Mouse (Mus musculus) MEL (cell line): ENCODE measurements around the gene Psd.

Experiments
- CTCF ChIP-seq, 3 experiments: IDR thresholded peaks in 2 of 3; conservative IDR thresholded peaks in 1 of 3; 2 replicates each; pipeline ENCODE4 v1.5.1; 2011 to 2012; ENCODE audit warnings: low read length in 3 of 3, low read depth in 2 of 3, mild to moderate bottlenecking in 2 of 3, improper control_type of control experiment in 1 of 3, inconsistent platforms in 1 of 3, mixed read lengths in 1 of 3, moderate library complexity in 1 of 3; ENCODE audit not compliant: control insufficient read depth in 1 of 3, insufficient read depth in 1 of 3, poor library complexity in 1 of 3, severe bottlenecking in 1 of 3
- E2F4 ChIP-seq: IDR thresholded peaks from 2 replicates; pipeline ENCODE4 v1.6.1; 2011; ENCODE audit warnings: low read depth, low read length, improper control_type of control experiment, borderline replicate concordance
- MAFK ChIP-seq: IDR thresholded peaks from 2 replicates; pipeline ENCODE4 v1.6.1; 2011; ENCODE audit warnings: low read depth, mild to moderate bottlenecking, low read length, improper control_type of control experiment, borderline replicate concordance
- NRF1 ChIP-seq: IDR thresholded peaks from 2 replicates; pipeline ENCODE4 v1.6.1; 2014; ENCODE audit warnings: low read depth, mild to moderate bottlenecking, inconsistent platforms, low read length, improper control_type of control experiment, moderate library complexity; ENCODE audit not compliant: poor library complexity, insufficient read depth, severe bottlenecking
- POLR2A ChIP-seq, 2 experiments: IDR thresholded peaks; 2 replicates each; pipeline ENCODE4 v1.6.1; 2011 to 2012; ENCODE audit warnings: low read length in 2 of 2, mild to moderate bottlenecking in 2 of 2, control low read depth in 1 of 2, improper control_type of control experiment in 1 of 2, low read depth in 1 of 2, moderate library complexity in 1 of 2; ENCODE audit not compliant: control insufficient read depth in 1 of 2, insufficient read depth in 1 of 2, poor library complexity in 1 of 2
- RAD21 ChIP-seq: IDR thresholded peaks from 2 replicates; pipeline ENCODE4 v1.6.1; 2011; ENCODE audit warnings: mild to moderate bottlenecking, low read depth, low read length, improper control_type of control experiment
- TCF12 ChIP-seq: IDR thresholded peaks from 2 replicates; pipeline ENCODE4 v1.6.1; 2014; ENCODE audit warnings: low read depth, mild to moderate bottlenecking, inconsistent platforms, low read length, improper control_type of control experiment, moderate library complexity

DNA sequence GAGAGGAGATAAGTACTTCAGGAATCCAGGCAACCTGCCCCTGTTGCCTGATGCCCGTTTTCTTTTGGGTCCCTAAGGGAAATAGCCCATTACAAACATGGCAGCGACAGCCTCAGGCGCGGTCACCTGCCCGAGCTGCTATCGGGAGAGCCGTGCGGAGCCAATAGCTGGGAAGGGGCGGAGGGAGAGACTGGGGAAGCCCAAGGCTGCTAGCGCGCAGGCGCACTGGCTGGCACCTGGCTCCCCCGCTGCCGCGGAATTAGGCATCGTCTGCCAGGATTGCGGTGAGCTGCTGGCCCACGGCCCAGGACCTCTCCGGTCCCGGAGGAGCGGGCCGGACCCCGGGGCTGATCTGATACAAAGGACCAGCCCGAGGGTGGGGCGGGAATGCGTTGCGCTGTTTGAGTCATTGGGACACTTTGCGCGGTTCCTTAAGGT is 29.8 kb upstream of the Psd start:
- TF ChIP-seq E2F4, result 0 out of 2 replicates have a peak, but pooled peaks have one; percentile 27
- TF ChIP-seq POLR2A (IDR thresholded peaks at IDR 0.05; ENCODE audit: control insufficient read depth in 1 of 2, insufficient read depth in 1 of 2, low read depth in 1 of 2, low read length in 2 of 2, poor library complexity in 1 of 2), result peak in 1 of 2 experiments; percentile 70; a peak in 2 of 4 replicates
- TF ChIP-seq RAD21, result no peak
- TF ChIP-seq CTCF (IDR thresholded peaks at IDR 0.05 in 2 of 3, conservative IDR thresholded peaks at IDR 0.05 in 1 of 3; ENCODE audit: control insufficient read depth in 1 of 3, insufficient read depth in 1 of 3, low read depth in 2 of 3, low read length in 3 of 3, poor library complexity in 1 of 3, severe bottlenecking in 1 of 3), result no peak
- TF ChIP-seq TCF12, result peak; percentile 50; the same call in 1 of the 2 replicates
- peak; percentile 95 for TF ChIP-seq NRF1
- TF ChIP-seq MAFK, result no peak
